Comparison of ENCODE assay signal across 12 mouse cellular contexts in the genomic region with DNA sequence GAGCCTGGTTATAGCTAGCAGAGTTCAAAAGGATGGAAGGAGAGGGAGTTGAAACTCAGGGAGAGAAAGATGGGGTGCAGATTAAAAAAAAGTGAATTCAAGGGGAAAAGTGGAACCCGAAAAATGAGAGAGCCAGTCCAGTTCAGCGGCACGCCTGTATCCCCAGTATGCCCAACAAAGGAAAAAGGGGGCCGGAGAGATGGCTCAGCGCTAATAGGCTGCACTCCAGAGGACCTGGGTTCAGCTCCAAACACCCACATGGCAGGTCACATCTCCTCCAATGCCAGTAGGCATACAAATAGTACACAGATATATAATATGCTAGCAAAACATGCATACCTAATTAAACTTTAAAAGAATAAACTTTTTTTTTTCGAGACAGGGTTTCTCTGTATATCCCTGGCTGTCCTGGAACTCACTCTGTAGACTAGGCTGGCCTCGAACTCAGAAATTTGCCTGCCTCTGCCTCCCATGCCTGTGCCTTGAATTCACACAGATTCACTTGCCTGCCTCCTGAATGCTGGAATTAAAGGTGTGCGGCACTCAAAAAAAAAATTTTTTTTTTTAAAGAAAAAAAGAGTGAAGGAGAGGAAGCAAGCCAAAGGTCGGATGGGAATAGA. TPM values are rescaled to one million over a fixed set of nuclear protein-coding genes. Genes with fewer than 3 reads are reported as not detected.
DNase-seq lines count a peak whose midpoint lies in the region; ATAC-seq lines count a peak whose summit lies in the region.
"Had no signal": no experiment of that assay in that cellular context is flagged by ENCODE, and none has a peak within 500 bp of the region (broad histone marks: within the 10 kb centered on the region; RNA-seq: fewer than 3 reads in every experiment).

No protein-coding gene starts in this region.

- peak; percentile 69 for DNase-seq in cerebellum, adult 9-10 months
- DNase-seq in kidney, postnatal 10 days: no peak
- DNase-seq in neural tube, embryonic 10.5 days (ENCODE audit: extremely low spot score, low spot score): no peak
- no peak for DNase-seq in right cerebral cortex, adult 2 months (ENCODE audit: low spot score in 2 of 2)
- DNase-seq: kidney, adult 11 months had no signal

- H3K27me3 ChIP-seq in kidney, embryonic 14.5 days (ENCODE audit: control insufficient read depth, insufficient read depth, low read length): peaks cover 56% of the 10 kb centered on the region
- H3K27me3 ChIP-seq in neural tube, embryonic 12.5 days (replicated peaks): peaks cover 59% of the 10 kb centered on the region
- H3K27me3 ChIP-seq in liver, embryonic 16.5 days (ENCODE audit: control insufficient read depth, insufficient read depth, low read depth, low read length): peaks cover 59% of the 10 kb centered on the region

- H3K27ac ChIP-seq in kidney, embryonic 14.5 days (ENCODE audit: low read depth, low read length): no peak overlapping the region
- no peak overlapping the region for H3K27ac ChIP-seq in neural tube, embryonic 12.5 days
- no peak overlapping the region for H3K27ac ChIP-seq in liver, embryonic 16.5 days (ENCODE audit: low read length)
- H3K27ac ChIP-seq: liver, embryonic 14.5 days; midbrain, embryonic 13.5 days had no signal

- no peak overlapping the region for H3K9ac ChIP-seq in kidney, embryonic 14.5 days (ENCODE audit: low read depth, low read length)
- no peak overlapping the region for H3K9ac ChIP-seq in neural tube, embryonic 12.5 days
- H3K9ac ChIP-seq in liver, embryonic 16.5 days (ENCODE audit: low read depth, low read length): no peak overlapping the region
- H3K9ac ChIP-seq: liver, embryonic 14.5 days had no signal

- no peak for ATAC-seq in cerebellum, adult (ENCODE audit: insufficient number of reproducible peaks, low FRiP score, low TSS enrichment)
- no peak for ATAC-seq in kidney, embryonic 14.5 days (ENCODE audit: low FRiP score, low TSS enrichment)
- ATAC-seq in neural tube, embryonic 12.5 days (ENCODE audit: low FRiP score, low read depth): no peak
- ATAC-seq in liver, embryonic 16.5 days (ENCODE audit: low read depth): no peak

- peaks cover 4% of the 10 kb centered on the region for H3K4me1 ChIP-seq in kidney, embryonic 14.5 days (ENCODE audit: control insufficient read depth, insufficient read depth, low read length)
- H3K4me1 ChIP-seq in neural tube, embryonic 12.5 days: peaks cover 19% of the 10 kb centered on the region
- H3K4me1 ChIP-seq in liver, embryonic 16.5 days (ENCODE audit: control insufficient read depth, low read depth, low read length): peaks cover 14% of the 10 kb centered on the region

- H3K4me3 ChIP-seq in kidney, embryonic 14.5 days (ENCODE audit: low read length): 0 out of 2 replicates have a peak overlapping the region, but pooled peaks have one; percentile 44
- H3K4me3 ChIP-seq in neural tube, embryonic 12.5 days: no peak overlapping the region
- H3K4me3 ChIP-seq in liver, embryonic 16.5 days (ENCODE audit: low read depth, low read length): no peak overlapping the region

- WGBS in kidney, embryonic 14.5 days: 75% methylated on average over 9 of the region's 9 CpGs
- WGBS in neural tube, embryonic 12.5 days: 72% methylated on average over 9 of the region's 9 CpGs
- 51% methylated on average over 9 of the region's 9 CpGs for WGBS in liver, embryonic 16.5 days (ENCODE audit: insufficient replicate concordance)

- no peak overlapping the region for H3K4me2 ChIP-seq in kidney, embryonic 14.5 days (replicated peaks; ENCODE audit: low read depth, low read length)
- peak overlapping the region; percentile 65; the same call in 1 of the 2 replicates for H3K4me2 ChIP-seq in neural tube, embryonic 12.5 days (replicated peaks)
- H3K4me2 ChIP-seq in liver, embryonic 16.5 days (ENCODE audit: low read depth, low read length): peak overlapping the region; percentile 68; the same call in 1 of the 2 replicates

- peaks cover 13% of the 10 kb centered on the region; the same call in 1 of the 2 replicates for H3K36me3 ChIP-seq in kidney, embryonic 14.5 days (ENCODE audit: control insufficient read depth, insufficient read depth, low read length)
- H3K36me3 ChIP-seq in neural tube, embryonic 12.5 days: peaks cover 28% of the 10 kb centered on the region
- no peaks in the 10 kb centered on the region for H3K36me3 ChIP-seq in liver, embryonic 16.5 days (ENCODE audit: control insufficient read depth, insufficient read depth)

- H3K9me3 ChIP-seq in kidney, embryonic 14.5 days (ENCODE audit: control insufficient read depth, low read length): no peaks in the 10 kb centered on the region
- H3K9me3 ChIP-seq in neural tube, embryonic 12.5 days: no peaks in the 10 kb centered on the region
- H3K9me3 ChIP-seq in liver, embryonic 16.5 days (replicated peaks; ENCODE audit: control insufficient read depth, low read length): no peaks in the 10 kb centered on the region
- H3K9me3 ChIP-seq: midbrain, embryonic 13.5 days had no signal

RNA-seq across cellular contexts. Expression of a gene that starts 0.6 kb away (rescaled TPM):
- 0.10 and 0.28 TPM in 2 replicates for polyA plus RNA-seq in kidney, embryonic 14.5 days (2014; fragmentation: Nextera tagmentation; extraction: Ambion mirVana)
- polyA plus RNA-seq in neural tube, embryonic 12.5 days (2016; fragmentation: Nextera tagmentation; extraction: Ambion mirVana): 2.0 and 2.6 TPM in 2 replicates
- polyA plus RNA-seq in liver, embryonic 16.5 days (2015; fragmentation: Nextera tagmentation; extraction: Ambion mirVana): not detected in 2 replicates
- polyA plus RNA-seq: neural tube, embryonic 14.5 days had no signal

RNA-seq across cellular contexts. Expression of a gene that starts 8.7 kb away (rescaled TPM):
- polyA plus RNA-seq in kidney, embryonic 14.5 days (2014; fragmentation: Nextera tagmentation; extraction: Ambion mirVana): 46.6 and 58.0 TPM in 2 replicates
- 37.8 and 42.4 TPM in 2 replicates for polyA plus RNA-seq in neural tube, embryonic 12.5 days (2016; fragmentation: Nextera tagmentation; extraction: Ambion mirVana)
- polyA plus RNA-seq in liver, embryonic 16.5 days (2015; fragmentation: Nextera tagmentation; extraction: Ambion mirVana): 30.0 and 30.3 TPM in 2 replicates

RNA-seq across cellular contexts. Expression of a gene that starts 9.0 kb away (rescaled TPM):
- polyA plus RNA-seq in kidney, embryonic 14.5 days (2014; fragmentation: Nextera tagmentation; extraction: Ambion mirVana): 101 and 110 TPM in 2 replicates
- polyA plus RNA-seq in neural tube, embryonic 12.5 days (2016; fragmentation: Nextera tagmentation; extraction: Ambion mirVana): 90.2 and 94.0 TPM in 2 replicates
- polyA plus RNA-seq in liver, embryonic 16.5 days (2015; fragmentation: Nextera tagmentation; extraction: Ambion mirVana): 42.3 and 42.8 TPM in 2 replicates

RNA-seq across cellular contexts. Expression of a gene that starts 16.3 kb away (rescaled TPM):
- polyA plus RNA-seq in kidney, embryonic 14.5 days (2014; fragmentation: Nextera tagmentation; extraction: Ambion mirVana): not detected in 2 replicates
- polyA plus RNA-seq in neural tube, embryonic 12.5 days (2016; fragmentation: Nextera tagmentation; extraction: Ambion mirVana): not detected in 2 replicates
- polyA plus RNA-seq in liver, embryonic 16.5 days (2015; fragmentation: Nextera tagmentation; extraction: Ambion mirVana): not detected in 2 replicates
- polyA plus RNA-seq: liver, embryonic 14.5 days; midbrain, embryonic 13.5 days; neural tube, embryonic 14.5 days had no signal

RNA-seq across cellular contexts. Expression of a gene that starts 17.7 kb away (rescaled TPM):
- polyA plus RNA-seq in kidney, embryonic 14.5 days (2014; fragmentation: Nextera tagmentation; extraction: Ambion mirVana): not detected in 2 replicates
- not detected in 2 replicates for polyA plus RNA-seq in neural tube, embryonic 12.5 days (2016; fragmentation: Nextera tagmentation; extraction: Ambion mirVana)
- not detected in 2 replicates for polyA plus RNA-seq in liver, embryonic 16.5 days (2015; fragmentation: Nextera tagmentation; extraction: Ambion mirVana)
- polyA plus RNA-seq: liver, embryonic 14.5 days; neural tube, embryonic 14.5 days had no signal
